Mouse (Mus musculus): ENCODE results near the gene Umod.

The Umod gene

GRCm38 (mm10) chr7:119490041-119490780 lies 11.1 kb upstream of the Umod start:
- no peaks in the 10 kb centered on the region for H3K36me3 ChIP-seq (ENCODE audit: control insufficient read depth, insufficient read depth, low read length, poor library complexity, severe bottlenecking)
- DNase-seq (ENCODE audit: low read depth, low spot score): no peak

GRCm38 (mm10) chr7:119486683-119487082 lies 7.6 kb upstream of the Umod start:
- DNase-seq (ENCODE audit: low read depth, low spot score): no peak
- no peaks in the 10 kb centered on the region for H3K27me3 ChIP-seq (ENCODE audit: control insufficient read depth, insufficient read depth, low read length, poor library complexity, severe bottlenecking)
- no peaks in the 10 kb centered on the region for H3K36me3 ChIP-seq (ENCODE audit: control insufficient read depth, insufficient read depth, low read length, poor library complexity, severe bottlenecking)

More at GRCm38 (mm10) chr7:119490041-119490780, 11.1 kb upstream of the Umod start:
- no peaks in the 10 kb centered on the region for H3K27me3 ChIP-seq (ENCODE audit: control insufficient read depth, insufficient read depth, low read length, poor library complexity, severe bottlenecking)

- no peak for DNase-seq (ENCODE audit: low read depth, low spot score)
- Histone ChIP-seq H3K27me3 (ENCODE audit: control insufficient read depth, insufficient read depth, low read length, poor library complexity, severe bottlenecking) (no peaks in the 10 kb centered on the region), H3K36me3 (ENCODE audit: control insufficient read depth, insufficient read depth, low read length, poor library complexity, severe bottlenecking) (no peaks in the 10 kb centered on the region)
Measured at GRCm38 (mm10) chr7:119484154-119484553, 5.1 kb upstream of the Umod start.

GRCm38 (mm10) chr7:119476500-119477389 lies 2.3 kb downstream of the Umod start:
- Histone ChIP-seq H3K36me3 (ENCODE audit: control insufficient read depth, insufficient read depth, low read length, poor library complexity, severe bottlenecking) (no peaks in the 10 kb centered on the region), H3K27me3 (ENCODE audit: control insufficient read depth, insufficient read depth, low read length, poor library complexity, severe bottlenecking) (no peaks in the 10 kb centered on the region)
- DNase-seq (ENCODE audit: low read depth, low spot score): no peak

- no peak for DNase-seq (ENCODE audit: low read depth, low spot score)
- Histone ChIP-seq H3K36me3 (ENCODE audit: control insufficient read depth, insufficient read depth, low read length, poor library complexity, severe bottlenecking) (no peaks in the 10 kb centered on the region), H3K27me3 (ENCODE audit: control insufficient read depth, insufficient read depth, low read length, poor library complexity, severe bottlenecking) (no peaks in the 10 kb centered on the region)
Measured at GRCm38 (mm10) chr7:119459185-119459584, 19.9 kb downstream of the Umod start, which contains the start of gene Gp2. TSS of gene Gp2 (minus strand) at chr7:119459285.

- H3K36me3 ChIP-seq (ENCODE audit: control insufficient read depth, insufficient read depth, low read length, poor library complexity, severe bottlenecking): no peaks in the 10 kb centered on the region
- no peaks in the 10 kb centered on the region for H3K27me3 ChIP-seq (ENCODE audit: control insufficient read depth, insufficient read depth, low read length, poor library complexity, severe bottlenecking)
- DNase-seq (ENCODE audit: low read depth, low spot score): no peak
Measured at GRCm38 (mm10) chr7:119454192-119454591, 24.9 kb downstream of the Umod start.

- Histone ChIP-seq H3K27me3 (ENCODE audit: control insufficient read depth, insufficient read depth, low read length, poor library complexity, severe bottlenecking) (no peaks in the 10 kb centered on the region), H3K36me3 (ENCODE audit: control insufficient read depth, insufficient read depth, low read length, poor library complexity, severe bottlenecking) (no peaks in the 10 kb centered on the region)
- DNase-seq (ENCODE audit: low read depth, low spot score): no peak
Measured at GRCm38 (mm10) chr7:119443849-119444248, 35.2 kb downstream of the Umod start.

GRCm38 (mm10) chr7:119441938-119442337 lies 37.1 kb downstream of the Umod start:
- H3K36me3 ChIP-seq (ENCODE audit: control insufficient read depth, insufficient read depth, low read length, poor library complexity, severe bottlenecking): no peaks in the 10 kb centered on the region
- DNase-seq (ENCODE audit: low read depth, low spot score): no peak

GRCm38 (mm10) chr7:119427180-119427616 lies 51.9 kb downstream of the Umod start:
- no peaks in the 10 kb centered on the region for H3K27me3 ChIP-seq (ENCODE audit: control insufficient read depth, insufficient read depth, low read length, poor library complexity, severe bottlenecking)
- no peak for DNase-seq (ENCODE audit: low read depth, low spot score)

More at GRCm38 (mm10) chr7:119441938-119442337, 37.1 kb downstream of the Umod start:
- H3K27me3 ChIP-seq (ENCODE audit: control insufficient read depth, insufficient read depth, low read length, poor library complexity, severe bottlenecking): no peaks in the 10 kb centered on the region

GRCm38 (mm10) chr7:119420730-119421129 lies 58.4 kb downstream of the Umod start:
- Histone ChIP-seq H3K27me3 (ENCODE audit: control insufficient read depth, insufficient read depth, low read length, poor library complexity, severe bottlenecking) (no peaks in the 10 kb centered on the region), H3K36me3 (ENCODE audit: control insufficient read depth, insufficient read depth, low read length, poor library complexity, severe bottlenecking) (no peaks in the 10 kb centered on the region)
- DNase-seq (ENCODE audit: low read depth, low spot score): no peak

More at GRCm38 (mm10) chr7:119427180-119427616, 51.9 kb downstream of the Umod start:
- no peaks in the 10 kb centered on the region for H3K36me3 ChIP-seq (ENCODE audit: control insufficient read depth, insufficient read depth, low read length, poor library complexity, severe bottlenecking)

- DNase-seq (ENCODE audit: low read depth, low spot score): no peak
- Histone ChIP-seq H3K36me3 (ENCODE audit: control insufficient read depth, insufficient read depth, low read length, poor library complexity, severe bottlenecking) (no peaks in the 10 kb centered on the region), H3K27me3 (ENCODE audit: control insufficient read depth, insufficient read depth, low read length, poor library complexity, severe bottlenecking) (no peaks in the 10 kb centered on the region)
Measured at GRCm38 (mm10) chr7:119418523-119418922, 60.6 kb downstream of the Umod start.

All from splenic B cell, adult 2 months (primary cell).